In genomic region chr2:71471094-71471493, GRCm38 (mm10) we compare ENCODE assay signal across 19 mouse cellular contexts. TPM values are rescaled to one million over a fixed set of nuclear protein-coding genes. Genes with fewer than 3 reads are reported as not detected.
"Had no signal": no experiment of that assay in that cellular context is flagged by ENCODE, and none has a peak within 500 bp of the region (broad histone marks: within the 10 kb centered on the region; RNA-seq: fewer than 3 reads in every experiment).

No protein-coding gene starts in this region.

- DNase-seq: kidney, adult 11 months; kidney, adult 8-10 months; kidney, postnatal 14 days; kidney, postnatal 4 days; lung, embryonic 14.5 days; midbrain, embryonic 14.5 days; thymus, postnatal 36 days had no signal

- H3K27ac ChIP-seq: intestine, embryonic 15.5 days; kidney, embryonic 15.5 days; limb, embryonic 10.5 days; limb, embryonic 13.5 days; macrophage; stomach, embryonic 15.5 days had no signal

- H3K9me3 ChIP-seq: intestine, embryonic 15.5 days; kidney, embryonic 15.5 days; limb, embryonic 10.5 days; limb, embryonic 13.5 days; megakaryocyte, embryonic 14.5 days; stomach, embryonic 15.5 days had no signal

- H3K36me3 ChIP-seq: intestine, embryonic 15.5 days; kidney, embryonic 15.5 days; limb, embryonic 10.5 days; limb, embryonic 13.5 days; stomach, embryonic 15.5 days had no signal

- H3K4me2 ChIP-seq: intestine, embryonic 15.5 days; kidney, embryonic 15.5 days; limb, embryonic 13.5 days; lung, embryonic 14.5 days; midbrain, embryonic 11.5 days; stomach, embryonic 15.5 days had no signal

- H3K27me3 ChIP-seq: intestine, embryonic 15.5 days; kidney, embryonic 15.5 days; limb, embryonic 13.5 days; stomach, embryonic 15.5 days had no signal

- H3K9ac ChIP-seq: intestine, embryonic 15.5 days; kidney, embryonic 15.5 days; limb, embryonic 13.5 days; lung, embryonic 14.5 days; stomach, embryonic 15.5 days had no signal

- H3K4me3 ChIP-seq: intestine, embryonic 15.5 days; kidney, embryonic 15.5 days; limb, embryonic 10.5 days; limb, embryonic 13.5 days; megakaryocyte, embryonic 14.5 days; stomach, embryonic 15.5 days had no signal

- ATAC-seq: hindbrain, embryonic 16.5 days; intestine, embryonic 15.5 days; lung, postnatal 0 days had no signal

RNA-seq across cellular contexts. Expression of gene Dlx1, which starts 56.8 kb away (rescaled TPM):
- polyA plus RNA-seq: liver, adult 2 months; lung, embryonic 14.5 days; lung, postnatal 0 days; macrophage; neural tube, embryonic 14.5 days had no signal
